Mouse (Mus musculus): ENCODE results near the gene Postn.

Gene Postn

GRCm38 (mm10) chr3:54360897-54361296 is at the start of gene Postn:
TSS of gene Postn (plus strand) at chr3:54361109.
- DNase-seq = no peak

GRCm38 (mm10) chr3:54314055-54314454 is 46.9 kb upstream of the Postn start:
- DNase-seq = no peak

- DNase-seq = peak; percentile 66 to 67
Observed at GRCm38 (mm10) chr3:54352891-54353652, 7.8 kb upstream of the Postn start.

GRCm38 (mm10) chr3:54357561-54357960 is 3.3 kb upstream of the Postn start:
- no peak for DNase-seq

GRCm38 (mm10) chr3:54358463-54359189 is 2.3 kb upstream of the Postn start:
- no peak for DNase-seq

- DNase-seq = no peak
Observed at GRCm38 (mm10) chr3:54361656-54362055, 747 bp downstream of the Postn start.

GRCm38 (mm10) chr3:54371015-54371414 is 10.1 kb downstream of the Postn start:
- no peak for DNase-seq

GRCm38 (mm10) chr3:54372625-54373024 is 11.7 kb downstream of the Postn start:
- no peak for DNase-seq

GRCm38 (mm10) chr3:54376014-54376413 is 15.1 kb downstream of the Postn start:
- DNase-seq = no peak

- DNase-seq = no peak
Observed at GRCm38 (mm10) chr3:54377647-54378046, 16.7 kb downstream of the Postn start.

GRCm38 (mm10) chr3:54378135-54378534 is 17.2 kb downstream of the Postn start:
- DNase-seq = no peak

GRCm38 (mm10) chr3:54379981-54380380 is 19.1 kb downstream of the Postn start:
- DNase-seq = no peak

GRCm38 (mm10) chr3:54399321-54399720 is 38.4 kb downstream of the Postn start:
- DNase-seq = no peak

- no peak for DNase-seq
Observed at GRCm38 (mm10) chr3:54399911-54400310, 39.0 kb downstream of the Postn start.

- no peak for DNase-seq
Observed at GRCm38 (mm10) chr3:54400617-54401016, 39.7 kb downstream of the Postn start.

GRCm38 (mm10) chr3:54401706-54402105 is 40.8 kb downstream of the Postn start:
- DNase-seq = no peak

GRCm38 (mm10) chr3:54403791-54404190 is 42.9 kb downstream of the Postn start:
- DNase-seq = no peak

GRCm38 (mm10) chr3:54406567-54406966 is 45.7 kb downstream of the Postn start:
- no peak for DNase-seq

- no peak for DNase-seq
Observed at GRCm38 (mm10) chr3:54411052-54411451, 50.1 kb downstream of the Postn start.

- DNase-seq = no peak
Observed at GRCm38 (mm10) chr3:54412885-54413583, 52.1 kb downstream of the Postn start.

GRCm38 (mm10) chr3:54413584-54413897 is 52.6 kb downstream of the Postn start:
- DNase-seq = no peak

GRCm38 (mm10) chr3:54414386-54414785 is 53.5 kb downstream of the Postn start:
- no peak for DNase-seq

- DNase-seq = no peak
Observed at GRCm38 (mm10) chr3:54417833-54418386, 57.0 kb downstream of the Postn start.
